29 mouse cellular contexts compared by ENCODE assay signal in the genomic region with DNA sequence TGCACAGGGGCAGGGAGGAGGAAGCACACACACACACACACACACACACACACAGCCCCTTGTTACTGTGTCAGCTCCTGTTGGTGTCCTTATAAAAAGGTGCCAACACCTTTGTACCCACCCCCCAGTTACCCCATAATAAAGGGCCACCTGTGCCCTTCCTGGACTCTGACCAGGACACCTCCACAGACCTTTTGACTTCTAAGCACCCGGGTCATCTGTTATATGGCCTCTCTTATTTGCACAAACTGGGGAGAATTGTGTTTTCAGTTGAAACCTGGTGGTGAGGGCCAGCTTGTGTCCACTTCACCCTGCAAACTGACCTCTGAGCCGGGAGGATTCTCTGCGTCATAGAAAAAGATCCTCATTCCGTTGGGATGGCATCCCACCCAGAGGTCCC. TPM values are rescaled to one million over a fixed set of nuclear protein-coding genes. Genes with fewer than 3 reads are reported as not detected.
A peak's percentile ranks its signal among the peaks of the same experiment; 100 is the strongest.
DNase-seq lines count a peak whose midpoint lies in the region; ATAC-seq and TF ChIP-seq lines count a peak whose summit lies in the region.
"Had no signal": no experiment of that assay in that cellular context is flagged by ENCODE, and none has a peak within 500 bp of the region (broad histone marks: within the 10 kb centered on the region; RNA-seq: fewer than 3 reads in every experiment).

No protein-coding gene starts in this region.

- H3K4me3 ChIP-seq in hindbrain, embryonic 10.5 days = no peak overlapping the region
- H3K4me3 ChIP-seq in hindbrain, postnatal 0 days (ENCODE audit: low read length) = no peak overlapping the region
- no peak overlapping the region for H3K4me3 ChIP-seq in liver, embryonic 11.5 days (ENCODE audit: low read depth, low read length)
- no peak overlapping the region for H3K4me3 ChIP-seq in liver, embryonic 14.5 days (ENCODE audit: insufficient read depth in 1 of 2, low read depth in 2 of 2, low read length in 2 of 2)
- H3K4me3 ChIP-seq in liver, postnatal 0 days (ENCODE audit: low read depth, low read length) = no peak overlapping the region
- H3K4me3 ChIP-seq: forebrain, embryonic 10.5 days; gastrocnemius, adult 2 months; hindbrain, embryonic 13.5 days had no signal

- no peak overlapping the region for H3K9ac ChIP-seq in hindbrain, postnatal 0 days (replicated peaks; ENCODE audit: low read length)
- no peak overlapping the region for H3K9ac ChIP-seq in liver, embryonic 11.5 days (ENCODE audit: low read depth, low read length)
- no peak overlapping the region for H3K9ac ChIP-seq in liver, embryonic 14.5 days (replicated peaks)
- H3K9ac ChIP-seq in liver, postnatal 0 days (replicated peaks) = no peak overlapping the region; the same call in 1 of the 2 replicates
- H3K9ac ChIP-seq: forebrain, postnatal 0 days; hindbrain, embryonic 13.5 days had no signal

- WGBS in hindbrain, embryonic 10.5 days = 80% methylated on average over 4 of the region's 4 CpGs
- 82% methylated on average over 4 of the region's 4 CpGs for WGBS in hindbrain, postnatal 0 days
- 69% methylated on average over 4 of the region's 4 CpGs for WGBS in liver, embryonic 11.5 days
- 69% methylated on average over 4 of the region's 4 CpGs for WGBS in liver, embryonic 14.5 days (ENCODE audit: insufficient replicate concordance)
- WGBS in liver, postnatal 0 days (ENCODE audit: insufficient replicate concordance) = 65% methylated on average over 4 of the region's 4 CpGs

- intact Hi-C loops in left cerebral cortex, postnatal 10 days (cut with DNase I) = no loop called here

- peaks cover 14% of the 10 kb centered on the region for H3K4me1 ChIP-seq in hindbrain, embryonic 10.5 days (replicated peaks)
- no peaks in the 10 kb centered on the region for H3K4me1 ChIP-seq in hindbrain, postnatal 0 days (ENCODE audit: insufficient read depth, low read length)
- H3K4me1 ChIP-seq in liver, embryonic 11.5 days (replicated peaks; ENCODE audit: control insufficient read depth, insufficient read depth, low read length) = peaks cover 7% of the 10 kb centered on the region
- peaks cover 6 to 18% of the 10 kb centered on the region in 2 experiments; a peak in 3 of 4 replicates for H3K4me1 ChIP-seq in liver, embryonic 14.5 days (replicated peaks; ENCODE audit: control insufficient read depth in 2 of 2, insufficient read depth in 2 of 2, low read length in 1 of 2)
- peaks cover 13% of the 10 kb centered on the region for H3K4me1 ChIP-seq in liver, postnatal 0 days (ENCODE audit: insufficient read depth)

- no peaks in the 10 kb centered on the region for H3K9me3 ChIP-seq in hindbrain, embryonic 10.5 days
- H3K9me3 ChIP-seq in hindbrain, postnatal 0 days (ENCODE audit: low read length) = no peaks in the 10 kb centered on the region
- no peaks in the 10 kb centered on the region for H3K9me3 ChIP-seq in liver, embryonic 11.5 days (ENCODE audit: control insufficient read depth, low read length)
- H3K9me3 ChIP-seq in liver, embryonic 14.5 days (ENCODE audit: control insufficient read depth, low read length) = no peaks in the 10 kb centered on the region
- H3K9me3 ChIP-seq in liver, postnatal 0 days (ENCODE audit: low read length) = no peaks in the 10 kb centered on the region
- H3K9me3 ChIP-seq: forebrain, embryonic 10.5 days; hindbrain, embryonic 13.5 days had no signal

- H3K4me2 ChIP-seq in hindbrain, postnatal 0 days (ENCODE audit: low read depth, low read length) = no peak overlapping the region
- H3K4me2 ChIP-seq in liver, embryonic 11.5 days = no peak overlapping the region
- H3K4me2 ChIP-seq in liver, embryonic 14.5 days (ENCODE audit: low read depth) = no peak overlapping the region
- H3K4me2 ChIP-seq in liver, postnatal 0 days (ENCODE audit: low read depth, low read length) = no peak overlapping the region
- H3K4me2 ChIP-seq: heart, embryonic 11.5 days; hindbrain, embryonic 13.5 days had no signal

- no peaks in the 10 kb centered on the region for H3K27me3 ChIP-seq in hindbrain, embryonic 10.5 days (ENCODE audit: insufficient read depth, poor library complexity, severe bottlenecking)
- no peaks in the 10 kb centered on the region for H3K27me3 ChIP-seq in hindbrain, postnatal 0 days (ENCODE audit: insufficient read depth, low read length)
- H3K27me3 ChIP-seq in liver, embryonic 11.5 days (replicated peaks; ENCODE audit: control insufficient read depth, insufficient read depth, low read length) = no peaks in the 10 kb centered on the region
- H3K27me3 ChIP-seq in liver, embryonic 14.5 days (ENCODE audit: control insufficient read depth, insufficient read depth, low read length) = no peaks in the 10 kb centered on the region; the same call in 1 of the 2 replicates
- no peaks in the 10 kb centered on the region for H3K27me3 ChIP-seq in liver, postnatal 0 days (ENCODE audit: insufficient read depth, low read length)
- H3K27me3 ChIP-seq: hindbrain, embryonic 13.5 days had no signal

- TF ChIP-seq EP300 in liver, embryonic 14.5 days (IDR thresholded peaks at IDR 0.05; ENCODE audit: low read depth) = no peak
- peak; percentile 45; the same call in 1 of the 2 replicates for TF ChIP-seq EP300 in liver, postnatal 0 days (IDR thresholded peaks at IDR 0.05; ENCODE audit: low read depth)

- no peak for ATAC-seq in hindbrain, postnatal 0 days
- ATAC-seq in liver, embryonic 11.5 days (replicated peaks; ENCODE audit: low FRiP score) = peak; percentile 63
- peak; percentile 60 for ATAC-seq in liver, embryonic 14.5 days (ENCODE audit: insufficient read depth)
- ATAC-seq in liver, postnatal 0 days = peak; percentile 89
- ATAC-seq: activated CD4-positive, CD25-positive, alpha-beta regulatory T cell, adult 4 months; forebrain, embryonic 14.5 days; forebrain, postnatal 0 days had no signal

- H3K36me3 ChIP-seq in hindbrain, embryonic 10.5 days = no peaks in the 10 kb centered on the region
- no peaks in the 10 kb centered on the region for H3K36me3 ChIP-seq in hindbrain, postnatal 0 days (ENCODE audit: insufficient read depth, low read length)
- H3K36me3 ChIP-seq in liver, embryonic 11.5 days (ENCODE audit: control insufficient read depth, insufficient read depth, low read length) = no peaks in the 10 kb centered on the region
- H3K36me3 ChIP-seq in liver, embryonic 14.5 days (replicated peaks; ENCODE audit: control insufficient read depth, insufficient read depth, low read depth) = no peaks in the 10 kb centered on the region
- H3K36me3 ChIP-seq in liver, postnatal 0 days (replicated peaks; ENCODE audit: insufficient read depth, low read length) = no peaks in the 10 kb centered on the region
- H3K36me3 ChIP-seq: forebrain, embryonic 10.5 days; hindbrain, embryonic 13.5 days had no signal

- no peak for DNase-seq in hindbrain, embryonic 10.5 days (ENCODE audit: low spot score)
- DNase-seq in hindbrain, postnatal 0 days (ENCODE audit: low spot score) = no peak
- DNase-seq in liver, embryonic 11.5 days (ENCODE audit: low spot score) = no peak
- DNase-seq in liver, embryonic 14.5 days (ENCODE audit: low read depth in 3 of 3, low spot score in 3 of 3) = no peak
- peak; percentile 40 for DNase-seq in liver, postnatal 0 days
- DNase-seq in left cerebral cortex, postnatal 10 days (ENCODE audit: extremely low spot score in 1 of 2, low spot score in 2 of 2) = no peak
- DNase-seq in kidney, postnatal 36 days = no peak
- DNase-seq in cerebellum, postnatal 14 days = no peak
- DNase-seq: adrenal gland, adult 8-10 months; adrenal gland, postnatal 25 days; cerebellum, adult 11-12 months; cerebellum, adult 8-10 months; cerebellum, postnatal 10 days; forebrain, postnatal 0 days; gastrocnemius, adult 2 months; gastrocnemius, postnatal 14 days had no signal

- peak overlapping the region; percentile 13; the same call in 1 of the 2 replicates for H3K27ac ChIP-seq in hindbrain, embryonic 10.5 days
- no peak overlapping the region for H3K27ac ChIP-seq in hindbrain, postnatal 0 days
- peak overlapping the region; percentile 54; the same call in 1 of the 2 replicates for H3K27ac ChIP-seq in liver, embryonic 11.5 days (ENCODE audit: low read depth, low read length)
- no peak overlapping the region for H3K27ac ChIP-seq in liver, embryonic 14.5 days
- peak overlapping the region; percentile 72 for H3K27ac ChIP-seq in liver, postnatal 0 days (ENCODE audit: low read depth)
- H3K27ac ChIP-seq: forebrain, embryonic 10.5 days; gastrocnemius, adult 2 months; hindbrain, embryonic 13.5 days had no signal

- TF ChIP-seq CTCF in hindbrain, postnatal 0 days (IDR thresholded peaks at IDR 0.05; ENCODE audit: low read depth) = no peak
- TF ChIP-seq CTCF in liver, embryonic 14.5 days (IDR thresholded peaks at IDR 0.05; ENCODE audit: low read depth) = no peak
- TF ChIP-seq CTCF in liver, postnatal 0 days (IDR thresholded peaks at IDR 0.05; ENCODE audit: low read depth) = no peak

RNA-seq across cellular contexts. Expression of gene Pon1, which starts 22.3 kb away (rescaled TPM):
- not detected in 2 replicates for polyA plus RNA-seq in hindbrain, embryonic 10.5 days (2016; fragmentation: Nextera tagmentation; extraction: Ambion mirVana)
- 0.18 and 0.21 TPM in 2 replicates for total RNA-seq in hindbrain, postnatal 0 days (2014; rRNA removed)
- 0.96 and 1.1 TPM in 2 replicates for polyA plus RNA-seq in hindbrain, postnatal 0 days (2015; fragmentation: Nextera tagmentation; extraction: Ambion mirVana)
- 0.75 and 1.5 TPM in 2 replicates for polyA plus RNA-seq in liver, embryonic 11.5 days (2014; fragmentation: Nextera tagmentation; extraction: Ambion mirVana)
- 1.9 and 2.0 TPM in 2 replicates for polyA plus RNA-seq in liver, embryonic 14.5 days (2012; rRNA removed)
- polyA plus RNA-seq in liver, embryonic 14.5 days (2014; fragmentation: Nextera tagmentation; extraction: Ambion mirVana) = 2.8 and 4.4 TPM in 2 replicates
- polyA plus RNA-seq in liver, postnatal 0 days (2015; fragmentation: Nextera tagmentation; extraction: Ambion mirVana) = 503 and 548 TPM in 2 replicates
- total RNA-seq in left cerebral cortex, postnatal 10 days (2021) = not detected
- total RNA-seq: ES-E14; gastrocnemius, postnatal 14 days; heart, adult 8-10 months; heart, postnatal 25 days; hematopoietic stem cell, adult 5-6 weeks had no signal
- polyA plus RNA-seq: activated CD4-positive, CD25-positive, alpha-beta regulatory T cell, adult 4 months; embryonic facial prominence, embryonic 11.5 days; frontal cortex, adult 2 months; heart, embryonic 14.5 days; heart, postnatal 0 days had no signal

Comparison
In these comparisons a context has a peak if more than half of its experiments do, and no peak if none do; other contexts are left out.
1. H3K27ac ChIP-seq: peak in hindbrain, embryonic 10.5 days (single experiment), liver, embryonic 11.5 days (single experiment) and liver, postnatal 0 days (single experiment); none in hindbrain, postnatal 0 days (single experiment) and liver, embryonic 14.5 days (single experiment).
2. RNA of gene Pon1, which starts 22.3 kb away (polyA plus RNA-seq): 503 to 548 TPM in liver, postnatal 0 days; 1.9 to 4.4 TPM in liver, embryonic 14.5 days, 0.96 to 1.1 TPM in hindbrain, postnatal 0 days, 0.75 to 1.5 TPM in liver, embryonic 11.5 days and not detected in hindbrain, embryonic 10.5 days; every median in the first group is over 10 times any median in the second.